Mouse (Mus musculus) thymus, adult 2 months (tissue): ENCODE results near the gene Fndc7.

Experiments used
- CTCF ChIP-seq: fragments of 200-500 bp; IDR thresholded peaks from 2 replicates; pipeline ENCODE4 v1.5.1; 2012; ENCODE audit warnings: mild to moderate bottlenecking, control low read depth, low read length, moderate library complexity, borderline replicate concordance; ENCODE audit not compliant: control insufficient read depth, poor library complexity, insufficient read depth; ENCODE audit errors: extremely low read depth
- POLR2A ChIP-seq: fragments of 200-500 bp; IDR thresholded peaks from 2 replicates; pipeline ENCODE4 v1.6.1; 2012; ENCODE audit warnings: mild to moderate bottlenecking, low read length, control low read depth, moderate library complexity; ENCODE audit not compliant: control insufficient read depth, poor library complexity, insufficient read depth; ENCODE audit errors: extremely low read depth

DNA sequence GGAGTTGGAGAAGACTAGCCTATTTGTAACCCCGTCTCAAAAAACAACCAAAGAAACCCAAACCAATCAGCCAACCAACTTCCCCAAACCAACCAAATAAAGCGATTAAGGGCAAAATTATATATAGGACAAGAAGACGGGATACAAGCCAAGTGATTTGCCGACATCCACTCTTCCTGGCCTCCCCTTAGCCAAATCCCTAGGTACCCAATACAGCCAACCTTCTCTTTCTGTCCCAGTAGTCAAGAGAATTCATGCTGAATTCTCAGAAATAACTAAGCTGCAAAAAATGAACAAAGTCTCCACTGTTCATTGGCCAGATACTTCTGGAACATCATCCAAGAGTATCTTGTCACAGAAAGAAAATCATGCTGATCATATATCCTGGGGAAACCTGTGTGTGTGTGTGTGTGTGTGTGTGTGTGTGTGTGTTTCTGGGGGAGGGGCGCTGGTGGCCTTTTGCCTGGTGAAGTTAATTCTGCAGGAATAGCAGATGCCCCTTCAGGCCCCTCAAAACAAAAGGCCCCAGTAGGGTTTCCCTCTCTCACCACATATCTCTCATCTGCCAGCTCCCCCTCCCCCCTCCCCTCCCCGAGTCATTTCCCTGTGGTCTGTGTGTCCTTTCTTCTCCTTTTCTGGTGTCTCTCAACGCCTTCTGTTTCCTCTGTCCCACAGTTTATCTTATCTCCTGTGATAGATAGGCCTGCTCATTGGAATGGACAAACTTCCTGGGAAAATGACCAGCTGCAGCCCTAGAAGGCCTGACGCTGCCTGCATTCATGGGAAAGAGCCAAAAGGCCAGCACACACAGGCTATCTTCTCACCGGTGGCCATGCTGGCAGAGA lies 3.9 kb downstream of the Fndc7 start:
- TF ChIP-seq CTCF (no peak), POLR2A (no peak)
